Mouse (Mus musculus) heart, adult 11 months (tissue): ENCODE results near the gene Lin28a.
A peak's percentile ranks its signal among the peaks of the same experiment; 100 is the strongest.

ENCODE experiments used
- DNase-seq: peaks from one replicate; pipeline ENCODE4 v3.0.0; 2022

Lin28a gene

GRCm38 (mm10) chr4:133978021-133978711 is 40.5 kb downstream of the Lin28a start:
- no peak for DNase-seq

DNA sequence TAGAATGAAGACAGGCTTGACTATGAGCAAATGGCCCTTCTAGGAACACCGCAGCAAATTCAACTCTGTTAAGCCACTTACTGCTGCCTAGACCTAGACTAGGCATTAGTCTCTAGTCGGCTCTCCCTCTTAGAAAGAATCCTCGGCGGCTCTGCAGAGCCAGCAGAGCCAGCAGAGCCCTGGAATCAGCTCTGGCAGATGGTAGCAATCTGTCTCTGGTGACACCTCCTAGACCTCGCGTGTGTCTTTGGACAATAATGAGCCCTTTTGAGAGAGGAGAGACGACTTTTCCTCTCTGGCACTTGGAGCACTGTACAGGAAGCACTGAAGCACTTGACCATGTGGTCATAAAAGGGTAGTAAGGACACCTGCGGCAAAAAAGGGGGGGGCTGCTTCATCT is 46.9 kb downstream of the Lin28a start:
- DNase-seq = no peak

DNA sequence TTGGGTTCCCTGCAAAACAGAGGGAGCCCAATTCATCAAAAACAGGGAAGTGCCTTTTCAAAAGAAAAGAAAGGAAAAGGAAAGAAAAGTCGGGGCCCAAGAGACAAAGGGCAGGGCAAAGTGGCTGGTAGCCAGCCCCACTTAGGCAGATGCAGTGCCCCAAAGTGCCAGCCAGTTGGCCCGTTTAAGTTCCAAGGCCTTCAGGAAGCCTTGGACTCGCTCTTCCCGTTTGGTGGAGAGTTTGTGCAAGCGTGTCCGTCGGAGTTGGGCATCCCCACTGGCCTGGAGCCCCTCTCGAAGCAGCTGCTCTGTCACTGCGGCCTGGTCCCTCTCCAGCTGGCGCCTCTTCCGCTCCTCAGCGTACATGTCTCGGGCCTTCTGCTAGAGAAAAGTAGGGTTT is 47.8 kb downstream of the Lin28a start:
- DNase-seq = peak; percentile 92

DNA sequence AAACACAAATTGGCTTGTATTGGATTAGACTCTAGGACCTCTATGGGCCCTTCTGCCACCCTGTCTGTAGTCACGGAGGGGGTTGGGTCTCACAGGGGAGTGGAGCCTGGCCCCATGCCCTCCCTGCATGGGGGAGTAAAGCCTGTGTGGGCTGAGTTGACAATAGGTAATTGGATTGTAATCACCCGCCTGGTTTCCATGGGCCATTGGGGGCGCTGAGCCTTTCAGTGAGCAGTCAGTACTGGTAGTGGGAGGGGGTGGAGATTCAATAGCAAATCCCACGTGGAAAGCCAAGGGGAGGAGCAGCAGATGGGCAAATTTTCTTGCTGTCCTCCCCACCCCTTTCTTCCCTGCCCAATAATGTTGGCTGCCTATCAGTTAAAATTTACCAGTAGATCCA is 48.4 kb downstream of the Lin28a start:
- DNase-seq = peak; percentile 94

DNA sequence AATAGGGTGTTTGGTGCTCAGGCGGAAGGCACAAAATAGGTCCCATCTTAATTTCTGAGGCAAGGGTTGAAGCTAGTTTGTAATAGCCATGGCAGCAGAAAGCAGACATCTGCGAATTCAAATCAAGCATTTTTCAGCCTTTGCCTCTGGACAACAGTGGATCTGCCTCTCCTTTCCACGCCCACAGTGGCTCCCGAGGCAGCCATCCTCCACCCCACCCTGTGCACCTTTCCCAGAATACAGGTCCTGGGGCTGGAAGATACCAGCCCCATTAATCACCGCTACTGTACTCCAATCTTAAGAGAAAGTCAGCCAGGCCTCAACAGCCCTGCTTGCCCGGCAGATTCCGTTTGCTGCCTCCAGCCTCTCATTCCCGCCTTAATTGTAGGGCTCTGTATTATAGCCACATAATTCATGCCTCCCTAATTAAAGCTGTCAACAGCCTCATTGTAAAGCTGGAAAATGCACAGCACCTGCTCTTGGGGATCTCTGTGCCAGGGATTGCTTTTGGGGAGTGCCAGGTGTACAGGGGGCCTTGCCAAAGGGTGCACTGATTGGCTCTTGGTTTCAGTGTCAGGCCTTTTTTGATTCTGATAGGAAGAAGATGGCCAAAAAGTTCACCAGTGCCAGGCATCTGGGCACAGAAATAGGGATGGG is 49.4 kb downstream of the Lin28a start:
- DNase-seq = no peak

DNA sequence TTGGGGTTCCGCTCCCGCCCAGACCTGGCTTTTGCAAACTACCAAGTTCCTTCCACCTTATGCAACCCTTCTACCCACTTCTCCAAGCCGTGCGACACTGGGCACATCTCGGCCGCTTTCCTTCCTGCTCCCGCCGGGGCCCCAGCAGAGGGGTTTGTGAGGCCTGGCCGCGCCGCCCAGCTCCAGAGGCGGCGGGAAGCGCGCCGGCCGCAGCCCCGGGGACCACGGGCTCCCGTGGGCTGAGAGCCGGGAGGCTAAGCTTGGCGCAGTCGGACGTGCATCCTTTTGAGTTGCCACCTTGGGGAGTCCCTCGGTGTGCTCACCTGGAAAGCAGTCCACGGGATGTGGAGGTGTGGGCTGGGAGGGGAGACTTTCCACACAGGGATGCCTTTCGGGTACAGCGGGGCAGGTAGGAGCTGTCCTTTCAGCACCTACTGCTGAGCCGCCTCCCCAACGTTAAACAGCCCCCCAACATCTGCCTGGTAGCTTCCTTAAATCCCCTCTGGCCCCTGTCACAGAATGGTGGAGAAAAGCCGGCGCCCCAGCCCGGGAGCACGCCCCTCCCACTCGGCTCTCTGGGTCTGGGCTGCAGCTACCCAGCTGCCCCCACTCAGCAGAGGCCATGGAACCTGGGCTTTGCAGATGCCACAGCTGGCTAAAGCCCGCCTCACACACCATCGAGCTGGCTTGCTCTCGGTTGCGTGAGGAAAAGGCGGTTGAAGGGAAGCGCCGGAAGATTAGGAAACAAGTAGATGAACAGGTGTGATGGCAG is 50.3 kb downstream of the Lin28a start, which contains the start of gene Hmgn2:
Gene Hmgn2, minus strand, starts transcription at position 501 of the 772 bp plus-strand sequence.
- DNase-seq = no peak

DNA sequence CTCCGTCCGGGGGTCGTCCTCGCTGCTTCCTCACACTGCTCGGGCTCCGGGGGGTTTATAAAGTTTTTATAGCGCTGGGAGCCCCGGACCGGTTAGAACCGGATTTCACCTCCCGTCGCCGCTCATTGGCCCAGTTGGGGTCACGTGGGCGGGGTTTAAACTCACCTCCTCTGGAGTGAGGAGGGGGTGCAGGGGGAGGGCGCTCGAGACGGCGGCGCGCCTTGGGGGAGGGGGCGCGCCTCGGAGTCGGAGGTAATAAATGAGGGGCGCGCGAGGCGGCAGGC is 50.8 kb downstream of the Lin28a start:
- DNase-seq = peak; percentile 99

DNA sequence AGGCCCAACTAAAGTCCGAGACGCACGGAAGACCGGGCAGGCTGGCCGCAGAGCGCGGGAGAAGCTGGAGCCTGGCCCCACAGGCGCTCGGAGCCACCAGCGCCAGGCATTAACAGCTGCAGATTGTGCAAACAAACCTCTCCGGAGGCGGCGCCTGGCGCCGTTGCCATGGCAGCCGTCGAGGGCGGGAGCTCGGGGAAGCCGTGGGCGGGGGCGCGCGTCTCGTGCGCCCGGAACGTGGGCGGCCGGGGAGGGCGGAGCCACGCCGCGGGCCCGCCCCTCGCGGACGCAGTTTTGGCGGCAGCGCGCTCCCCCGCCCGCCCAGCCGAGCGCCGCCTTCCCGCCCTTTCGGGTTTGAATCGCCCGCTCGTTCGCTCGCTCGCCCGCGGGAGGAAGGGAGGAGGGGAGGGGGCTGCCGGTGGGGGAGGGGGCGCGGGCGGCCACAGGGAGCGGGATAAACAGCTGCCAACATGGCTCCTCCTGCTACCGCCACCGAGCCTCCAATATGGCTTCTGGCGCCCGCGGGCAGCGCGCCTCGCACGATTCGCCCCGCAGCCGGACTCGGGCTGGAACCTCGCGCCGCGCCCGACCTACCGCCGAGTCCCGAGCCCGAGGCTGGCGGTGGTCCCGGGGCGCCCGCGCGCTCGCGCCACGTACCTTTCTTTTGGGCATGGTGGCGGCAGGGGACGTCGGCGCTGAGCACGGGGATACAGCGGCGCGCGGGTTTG is 51.3 kb downstream of the Lin28a start:
- DNase-seq = peak; percentile 99

DNA sequence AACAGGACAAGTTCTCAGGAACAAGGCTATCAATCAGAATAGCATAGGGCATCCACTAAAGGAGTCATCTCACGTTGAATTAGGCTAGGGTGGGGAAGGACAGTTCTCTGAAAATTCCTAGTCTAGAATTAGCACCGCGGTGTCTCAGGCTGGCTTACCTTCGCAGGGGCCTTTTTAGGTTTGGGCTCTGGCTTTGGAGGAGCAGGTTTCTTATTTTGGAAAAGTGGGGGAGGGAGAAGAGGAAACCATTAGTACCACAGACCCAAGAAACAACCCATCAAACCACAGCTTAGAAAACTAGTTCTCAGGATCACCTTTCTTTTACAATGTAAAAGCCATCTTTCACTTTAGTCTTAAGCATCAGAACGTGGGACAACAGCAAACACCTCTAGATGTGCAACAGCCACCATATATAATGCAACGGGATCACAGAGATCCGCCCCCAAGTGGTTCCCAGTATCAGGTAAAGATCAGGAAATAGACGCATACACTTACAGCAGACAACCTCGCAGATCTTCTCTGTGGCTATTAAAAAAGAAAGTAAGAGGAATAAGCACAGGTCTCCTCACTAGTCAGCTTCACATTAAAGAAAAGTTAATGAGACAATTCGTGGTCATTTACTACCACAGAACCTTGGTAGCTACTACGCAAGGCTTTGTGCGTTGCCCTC is 52.2 kb downstream of the Lin28a start:
- DNase-seq = peak; percentile 86

- no peak for DNase-seq
Observed at GRCm38 (mm10) chr4:133962566-133962965, 56.1 kb downstream of the Lin28a start.

- peak; percentile 70 for DNase-seq
Observed at GRCm38 (mm10) chr4:133958884-133959283, 59.8 kb downstream of the Lin28a start.

GRCm38 (mm10) chr4:133956358-133956757 is 62.3 kb downstream of the Lin28a start:
- DNase-seq = no peak
